ENCODE assay signal across 8 mouse cellular contexts in genomic region chr11:17953231-17954134, GRCm38 (mm10). TPM values are rescaled to one million over a fixed set of nuclear protein-coding genes. Genes with fewer than 3 reads are reported as not detected.
DNase-seq lines count a peak whose midpoint lies in the region; ATAC-seq lines count a peak whose summit lies in the region.

Gene Etaa1, minus strand, starts transcription at chr11:17953875.

- H3K4me2 ChIP-seq in hindbrain, embryonic 16.5 days (ENCODE audit: low read length) = peak within 1 kb of the TSS; percentile 77

- H3K79me2 ChIP-seq in macrophage (ENCODE audit: inconsistent target) = peaks cover 28% of the 10 kb centered on the region

- under 1% methylated on average over 50 of the region's 69 CpGs for WGBS in hindbrain, embryonic 16.5 days
- under 1% methylated on average over 69 of the region's 69 CpGs for WGBS in macrophage (ENCODE audit: missing documents)

- peak within 1 kb of the TSS; percentile 97 for H3K27ac ChIP-seq in hindbrain, embryonic 16.5 days (ENCODE audit: low read depth, low read length)
- no peak within 1 kb of the TSS for H3K27ac ChIP-seq in macrophage

- peaks cover 2% of the 10 kb centered on the region; the same call in 1 of the 2 replicates for H3K36me3 ChIP-seq in hindbrain, embryonic 16.5 days (ENCODE audit: control insufficient read depth, insufficient read depth, low read length)
- H3K36me3 ChIP-seq in macrophage (ENCODE audit: inconsistent target) = 0 out of 2 replicates have a peak, but pooled peaks cover 7% of the 10 kb centered on the region

- peaks cover 10% of the 10 kb centered on the region for H3K4me1 ChIP-seq in hindbrain, embryonic 16.5 days (ENCODE audit: control insufficient read depth, insufficient read depth, low read depth, low read length)

- no peaks in the 10 kb centered on the region for H3K9me3 ChIP-seq in hindbrain, embryonic 16.5 days (ENCODE audit: control insufficient read depth, low read length)

- ATAC-seq in hindbrain, embryonic 16.5 days = peak; percentile 100

- H3K4me3 ChIP-seq in hindbrain, embryonic 16.5 days (ENCODE audit: low read length) = peak within 1 kb of the TSS; percentile 100
- H3K4me3 ChIP-seq in macrophage (ENCODE audit: inconsistent target) = peak within 1 kb of the TSS; percentile 71

- H3K9ac ChIP-seq in hindbrain, embryonic 16.5 days (ENCODE audit: low read depth, low read length) = peak within 1 kb of the TSS; percentile 94

- H3K27me3 ChIP-seq in hindbrain, embryonic 16.5 days (replicated peaks; ENCODE audit: control insufficient read depth, insufficient read depth, low read length) = no peaks in the 10 kb centered on the region

- DNase-seq in T-cell, adult 2 months (ENCODE audit: low spot score) = peak; percentile 93
- DNase-seq in cerebellum, postnatal 36 days = peak; percentile 94
- peak; percentile 92 to 95 for DNase-seq in frontal cortex, postnatal 36 days (ENCODE audit: low spot score in 2 of 2)
- peak; percentile 94 to 95 for DNase-seq in left cerebral cortex, adult 18-20 months (ENCODE audit: low spot score in 2 of 2)
- peak; percentile 95 for DNase-seq in right cerebral cortex, adult 18-20 months
- DNase-seq in urinary bladder, postnatal 10 days (ENCODE audit: low spot score) = peak; percentile 81

RNA-seq across cellular contexts. Expression of gene Etaa1, which starts in this region (rescaled TPM):
- polyA plus RNA-seq in hindbrain, embryonic 16.5 days (2015; fragmentation: Nextera tagmentation; extraction: Ambion mirVana) = 6.6 and 8.2 TPM in 2 replicates
- 1 to 10 TPM; 7.8 to 8.7 TPM for total RNA-seq in left cerebral cortex, adult 18-20 months (2021)
- 10 to 100 TPM in 5 of 26 experiments, 1 to 10 TPM in 16, under 1 TPM in 5; 0.25 to 13.8 (median 3.3) TPM for total RNA-seq in macrophage (2018; cell fraction: chromatin; rRNA removed)
- 1 to 10 TPM in 25 of 26 experiments, under 1 TPM in 1; 0.90 to 7.0 (median 5.5) TPM for total RNA-seq in macrophage (2018; cell fraction: cytosol; rRNA removed)
- 10 to 100 TPM in 1 of 26 experiments, 1 to 10 TPM in 23, under 1 TPM in 2; 0.72 to 13.5 (median 2.4) TPM for total RNA-seq in macrophage (2018; cell fraction: nucleus; rRNA removed)
- polyA plus RNA-seq in macrophage (2018) = 4.9 to 6.4 TPM (median 5.7 TPM) in 3 replicates
